Mouse (Mus musculus) thymus, adult 18-20 months (tissue): ENCODE results near the gene Pf4.

ENCODE experiments used
- DNase-seq, 2 experiments: peaks; one replicate each; pipeline ENCODE4 v3.0.0; 2022; ENCODE audit warnings: mixed read lengths in 2 of 2

Gene Pf4

GRCm38 (mm10) chr5:90771880-90772653, at the start of gene Pf4:
Gene Pf4, plus strand, starts transcription at chr5:90772435.
- no peak for DNase-seq

- DNase-seq: no peak
Measured at GRCm38 (mm10) chr5:90722656-90723055, 49.6 kb upstream of the Pf4 start.

- no peak for DNase-seq
Measured at GRCm38 (mm10) chr5:90728254-90728653, 44.0 kb upstream of the Pf4 start.

GRCm38 (mm10) chr5:90731480-90731879, 40.8 kb upstream of the Pf4 start:
- no peak for DNase-seq

- no peak for DNase-seq
Measured at GRCm38 (mm10) chr5:90742029-90742428, 30.2 kb upstream of the Pf4 start.

GRCm38 (mm10) chr5:90753934-90754333, 18.3 kb upstream of the Pf4 start:
- DNase-seq: no peak

- no peak for DNase-seq
Measured at GRCm38 (mm10) chr5:90758020-90758605, 14.1 kb upstream of the Pf4 start.

- DNase-seq: no peak
Measured at GRCm38 (mm10) chr5:90759077-90760065, 12.9 kb upstream of the Pf4 start, which contains the start of gene Cxcl5. Gene Cxcl5, plus strand, starts transcription at chr5:90759360.

- DNase-seq: no peak
Measured at GRCm38 (mm10) chr5:90760303-90760702, 11.9 kb upstream of the Pf4 start.

GRCm38 (mm10) chr5:90760844-90761243, 11.4 kb upstream of the Pf4 start:
- no peak for DNase-seq

- no peak for DNase-seq
Measured at GRCm38 (mm10) chr5:90761834-90762233, 10.4 kb upstream of the Pf4 start.

GRCm38 (mm10) chr5:90763912-90764665, 8.1 kb upstream of the Pf4 start:
- DNase-seq: no peak

- no peak for DNase-seq
Measured at GRCm38 (mm10) chr5:90765821-90766606, 6.2 kb upstream of the Pf4 start.

GRCm38 (mm10) chr5:90768218-90768617, 4.0 kb upstream of the Pf4 start, which contains the start of gene Ppbp:
Gene Ppbp, plus strand, starts transcription at chr5:90768518.
- DNase-seq: no peak

GRCm38 (mm10) chr5:90771369-90771768, 866 bp upstream of the Pf4 start:
- no peak for DNase-seq

GRCm38 (mm10) chr5:90775562-90775961, 3.3 kb downstream of the Pf4 start:
- DNase-seq: no peak

GRCm38 (mm10) chr5:90777621-90778020, 5.4 kb downstream of the Pf4 start:
- DNase-seq: no peak

GRCm38 (mm10) chr5:90778856-90779255, 6.6 kb downstream of the Pf4 start:
- DNase-seq: no peak

- no peak for DNase-seq
Measured at GRCm38 (mm10) chr5:90783697-90784096, 11.5 kb downstream of the Pf4 start.

GRCm38 (mm10) chr5:90785659-90786588, 13.7 kb downstream of the Pf4 start, which contains the start of gene Cxcl3:
Gene Cxcl3, plus strand, starts transcription at chr5:90786103.
- no peak for DNase-seq
